Mouse (Mus musculus) intestine, embryonic 14.5 days (tissue): ENCODE data around the gene Wfdc9. TPM values are rescaled to one million over a fixed set of nuclear protein-coding genes. Genes with fewer than 3 reads are reported as not detected.
"Not testable (repeated sequence)": the region's sequence is repeated elsewhere in the genome, so short reads cannot be mapped to it uniquely, and the experiment has no call there.

Experiments
- ATAC-seq: fragments of 200-750 bp; cut with Nextera tagmentation; replicated peaks from 2 replicates; pipeline ENCODE4 v1.8.0; 2017; ENCODE audit warnings: low read depth, moderate number of reproducible peaks, moderate TSS enrichment, moderate library complexity; ENCODE audit not compliant: low FRiP score, low TSS enrichment
- DNase-seq: peaks from one replicate; pipeline ENCODE4 v3.0.0-alpha.2; 2018; ENCODE audit warnings: low spot score
- H3K27ac ChIP-seq: fragments of 300-500 bp; sonication (generic); 2 replicates; pipeline ENCODE4 v1.5.1; 2014; ENCODE audit warnings: low read depth, mild to moderate bottlenecking, control low read depth
- H3K27me3 ChIP-seq: fragments of 300-500 bp; sonication (generic); replicated peaks from 2 replicates; pipeline ENCODE4 v1.6.1; 2014; ENCODE audit warnings: low read length, control low read depth; ENCODE audit not compliant: control insufficient read depth, insufficient read depth
- H3K36me3 ChIP-seq: fragments of 300-500 bp; sonication (generic); 2 replicates; pipeline ENCODE4 v1.6.1; 2014; ENCODE audit warnings: low read length, control low read depth; ENCODE audit not compliant: control insufficient read depth, insufficient read depth
- H3K4me1 ChIP-seq: fragments of 300-500 bp; sonication (generic); replicated peaks from 2 replicates; pipeline ENCODE4 v1.6.1; 2014; ENCODE audit warnings: low read length, control low read depth, mixed read lengths; ENCODE audit not compliant: control insufficient read depth, insufficient read depth
- H3K4me2 ChIP-seq: fragments of 300-500 bp; sonication (generic); 2 replicates; pipeline ENCODE4 v1.6.1; 2014; ENCODE audit warnings: low read length
- H3K4me3 ChIP-seq: fragments of 300-500 bp; sonication (generic); 2 replicates; pipeline ENCODE4 v1.5.1; 2014; ENCODE audit warnings: low read depth, low read length, control low read depth, mixed read lengths
- H3K9ac ChIP-seq: fragments of 300-500 bp; sonication (generic); 2 replicates; pipeline ENCODE4 v1.6.1; 2014; ENCODE audit warnings: mild to moderate bottlenecking, low read length
- H3K9me3 ChIP-seq: fragments of 300-500 bp; sonication (generic); 2 replicates; pipeline ENCODE4 v1.6.1; 2016; ENCODE audit warnings: low read length, control low read depth; ENCODE audit not compliant: control insufficient read depth
- WGBS: fragments of 180-500 bp; shearing (Covaris S2); extraction: QIAGEN DNeasy Blood & Tissue Kit; methylation state at CpG from one replicate; pipeline ENCODE4 v1.1.7; 2014; 5-methylcytosine and 5-hydroxymethylcytosine counted together
- polyA plus RNA-seq: library from polyadenylated mRNA; unstranded; fragments of >200 nt; fragmentation: Nextera tagmentation; extraction: Ambion mirVana; gene quantifications from 2 replicates; pipeline ENCODE4 v1.2.1, GENCODE M21; 2014

Gene Wfdc9
- polyA plus RNA-seq, 1 experiment from 2014 or later, result not detected

- no peaks in the 10 kb centered on the region for H3K27me3 ChIP-seq
- no peak overlapping the region for H3K27ac ChIP-seq
- ATAC-seq, result no peak
- no peak for DNase-seq
- no peak overlapping the region for H3K4me2 ChIP-seq
- no peaks in the 10 kb centered on the region for H3K36me3 ChIP-seq
- H3K4me3 ChIP-seq, result no peak overlapping the region
- 77% methylated on average over 13 of the region's 13 CpGs for WGBS
- no peak overlapping the region for H3K9ac ChIP-seq
- H3K9me3 ChIP-seq, result no peaks in the 10 kb centered on the region
- no peaks in the 10 kb centered on the region for H3K4me1 ChIP-seq
Measured at GRCm38 (mm10) chr2:164641881-164642673, 14.3 kb downstream of the Wfdc9 start.

DNA sequence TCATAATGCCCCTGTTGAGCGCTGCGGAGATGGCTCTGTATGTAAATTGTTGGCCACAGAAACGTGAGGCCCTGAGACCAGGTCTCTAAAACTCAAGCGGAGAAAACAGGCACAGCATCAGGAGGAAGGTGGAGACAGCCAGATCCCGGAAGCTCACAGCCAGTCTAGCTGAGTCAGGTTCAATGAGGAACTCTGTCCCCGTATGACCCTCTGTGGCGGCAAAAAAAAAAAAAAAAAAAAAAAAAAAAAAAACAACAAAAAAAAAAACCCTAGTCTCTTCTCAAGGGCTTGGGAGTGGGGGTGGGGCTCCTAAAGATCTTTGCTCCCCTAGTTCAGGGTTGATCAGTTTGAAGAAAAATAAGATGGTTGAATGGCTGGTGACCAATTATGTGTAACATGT lies 15.3 kb downstream of the Wfdc9 start:
- H3K9ac ChIP-seq, result no peak overlapping the region
- H3K27me3 ChIP-seq, result no peaks in the 10 kb centered on the region
- no peak overlapping the region for H3K4me2 ChIP-seq
- 67% methylated on average over 7 of the region's 7 CpGs for WGBS
- H3K36me3 ChIP-seq, result no peaks in the 10 kb centered on the region
- DNase-seq (no peak), ATAC-seq (no peak)
- no peak overlapping the region for H3K27ac ChIP-seq
- no peaks in the 10 kb centered on the region for H3K9me3 ChIP-seq
- H3K4me3 ChIP-seq, result no peak overlapping the region
- no peaks in the 10 kb centered on the region for H3K4me1 ChIP-seq

DNA sequence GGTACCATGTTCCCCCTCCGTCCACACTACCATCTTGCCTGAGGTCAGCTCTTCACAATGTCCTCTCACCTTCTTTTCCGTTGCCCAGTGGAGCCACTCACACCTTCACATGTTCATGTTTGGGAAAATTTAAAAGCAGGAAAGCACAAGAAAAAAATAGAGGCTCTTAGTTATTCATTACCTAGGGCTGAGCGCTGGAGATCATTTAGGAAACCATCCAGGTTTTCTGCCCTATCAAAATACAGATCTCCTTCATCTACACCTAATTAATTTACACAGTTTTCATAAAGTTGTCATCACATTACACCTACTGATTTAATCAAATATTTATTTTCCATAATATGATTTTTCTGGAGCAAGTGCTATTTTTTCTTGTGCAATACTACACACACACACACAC lies 17.7 kb downstream of the Wfdc9 start, which contains the start of gene Wfdc16:
TSS of gene Wfdc16 (minus strand) at position 101 of the 400 bp plus-strand sequence.
- DNase-seq (no peak), ATAC-seq (no peak)
- H3K27me3 ChIP-seq, result no peaks in the 10 kb centered on the region

DNA sequence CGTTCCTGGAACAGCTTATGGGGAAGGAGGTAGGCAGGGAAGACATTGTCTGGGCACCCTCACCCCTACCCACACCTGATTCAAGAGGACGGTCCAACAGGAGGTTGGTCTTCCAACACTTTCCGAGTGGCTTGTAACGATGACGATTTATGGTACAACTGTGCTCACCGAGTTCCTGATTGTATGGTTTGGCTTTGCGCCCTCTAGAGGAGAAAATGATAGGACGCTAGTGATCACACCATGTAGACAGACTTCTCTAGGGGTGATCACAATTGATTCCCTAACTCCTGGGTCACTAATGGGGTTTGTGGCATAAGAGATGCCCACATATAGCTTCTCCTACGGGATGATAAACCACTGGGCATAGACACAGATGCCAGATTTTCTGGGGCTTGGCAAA lies 21.1 kb downstream of the Wfdc9 start:
- WGBS, result 77% methylated on average over 9 of the region's 9 CpGs
- H3K4me3 ChIP-seq, result no peak overlapping the region
- H3K36me3 ChIP-seq, result no peaks in the 10 kb centered on the region
- no peaks in the 10 kb centered on the region for H3K27me3 ChIP-seq
- no peaks in the 10 kb centered on the region for H3K9me3 ChIP-seq
- DNase-seq (no peak), ATAC-seq (no peak)
- H3K27ac ChIP-seq, result no peak overlapping the region
- H3K9ac ChIP-seq, result no peak overlapping the region
- H3K4me2 ChIP-seq, result no peak overlapping the region
- no peaks in the 10 kb centered on the region for H3K4me1 ChIP-seq

More for the DNA sequence above, 17.7 kb downstream of the Wfdc9 start, which contains the start of gene Wfdc16:
- no peak within 1 kb of the TSS for H3K4me3 ChIP-seq
- no peak within 1 kb of the TSS for H3K27ac ChIP-seq
- H3K4me2 ChIP-seq, result no peak within 1 kb of the TSS
- WGBS, result 84% methylated on average over 3 of the region's 3 CpGs
- no peak within 1 kb of the TSS for H3K9ac ChIP-seq
- H3K4me1 ChIP-seq, result no peaks in the 10 kb centered on the region
- no peaks in the 10 kb centered on the region for H3K36me3 ChIP-seq
- H3K9me3 ChIP-seq, result no peaks in the 10 kb centered on the region

GRCm38 (mm10) chr2:164621775-164622174 lies 34.6 kb downstream of the Wfdc9 start:
- Histone ChIP-seq H3K4me1 (no peaks in the 10 kb centered on the region), H3K27me3 (no peaks in the 10 kb centered on the region), H3K9me3 (no peaks in the 10 kb centered on the region), H3K4me2 (no peak overlapping the region), H3K9ac (no peak overlapping the region), H3K4me3 (no peak overlapping the region), H3K27ac (no peak overlapping the region), H3K36me3 (no peaks in the 10 kb centered on the region)
- DNase-seq (no peak), ATAC-seq (no peak)
- WGBS, result 74% methylated on average over 4 of the region's 4 CpGs

DNA sequence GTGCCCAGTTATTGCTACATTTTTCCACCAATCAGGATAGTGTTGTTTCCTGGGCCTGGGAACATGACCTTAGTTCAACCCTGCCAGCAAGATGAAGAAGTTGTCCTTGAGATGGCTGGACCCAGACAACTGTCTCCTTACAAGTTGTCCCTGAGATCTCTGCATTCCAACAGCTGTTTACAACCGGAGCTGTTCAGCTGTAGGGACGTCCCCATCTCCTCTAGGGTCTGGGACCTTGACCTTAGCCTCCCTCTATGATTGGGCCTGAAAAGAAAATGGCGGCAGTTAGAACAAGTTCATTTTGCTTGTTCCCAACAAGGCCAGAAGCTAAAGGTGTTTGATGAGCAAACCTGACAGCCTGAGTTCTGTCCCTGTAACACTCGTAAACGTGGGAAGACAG lies 37.3 kb downstream of the Wfdc9 start:
- H3K9me3 ChIP-seq, result no peaks in the 10 kb centered on the region
- ATAC-seq (no peak), DNase-seq (no peak)
- H3K36me3 ChIP-seq, result no peaks in the 10 kb centered on the region
- no peak overlapping the region for H3K4me2 ChIP-seq
- H3K9ac ChIP-seq, result no peak overlapping the region
- no peak overlapping the region for H3K4me3 ChIP-seq
- no peaks in the 10 kb centered on the region for H3K27me3 ChIP-seq
- WGBS, result 72% methylated on average over 5 of the region's 5 CpGs
- no peaks in the 10 kb centered on the region for H3K4me1 ChIP-seq
- no peak overlapping the region for H3K27ac ChIP-seq

DNA sequence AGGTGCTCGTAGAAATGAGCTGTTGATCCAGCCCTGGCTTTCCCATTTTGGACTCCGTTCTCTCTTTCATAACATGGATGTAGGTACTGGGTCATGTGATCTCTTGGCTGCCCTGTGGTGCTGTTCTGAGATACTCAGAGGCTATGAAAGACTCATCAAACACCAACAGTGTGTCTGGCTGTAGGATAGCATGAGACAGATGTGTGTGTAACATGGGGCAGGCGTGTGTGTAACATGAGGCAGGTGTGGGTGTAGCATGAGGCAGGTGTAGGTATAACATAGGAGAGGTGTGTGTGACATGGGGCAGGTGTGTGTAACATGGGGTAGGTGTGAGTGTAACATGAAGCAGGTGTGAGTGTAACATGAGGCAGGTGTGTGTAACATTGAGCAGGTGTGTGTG lies 41.0 kb downstream of the Wfdc9 start:
- Histone ChIP-seq H3K9me3 (no peaks in the 10 kb centered on the region), H3K27me3 (no peaks in the 10 kb centered on the region), H3K36me3 (no peaks in the 10 kb centered on the region), H3K4me3 (no peak overlapping the region), H3K27ac (no peak overlapping the region), H3K9ac (no peak overlapping the region), H3K4me2 (no peak overlapping the region), H3K4me1 (no peaks in the 10 kb centered on the region)
- ATAC-seq (no peak), DNase-seq (no peak)
- WGBS, result 93% methylated on average over 3 of the region's 3 CpGs

- 45% methylated on average over 8 of the region's 8 CpGs for WGBS
- not testable (repeated sequence) for H3K4me2 ChIP-seq, H3K36me3 ChIP-seq, H3K9me3 ChIP-seq, H3K9ac ChIP-seq, H3K27me3 ChIP-seq, H3K4me3 ChIP-seq, ATAC-seq, H3K27ac ChIP-seq, DNase-seq, H3K4me1 ChIP-seq
Measured at GRCm38 (mm10) chr2:164613471-164613870, 42.9 kb downstream of the Wfdc9 start, which contains the start of the genes Wfdc6b and Wfdc8. TSS of gene Wfdc6b (plus strand) at chr2:164613522. TSS of gene Wfdc8 (minus strand) at chr2:164613626.

DNA sequence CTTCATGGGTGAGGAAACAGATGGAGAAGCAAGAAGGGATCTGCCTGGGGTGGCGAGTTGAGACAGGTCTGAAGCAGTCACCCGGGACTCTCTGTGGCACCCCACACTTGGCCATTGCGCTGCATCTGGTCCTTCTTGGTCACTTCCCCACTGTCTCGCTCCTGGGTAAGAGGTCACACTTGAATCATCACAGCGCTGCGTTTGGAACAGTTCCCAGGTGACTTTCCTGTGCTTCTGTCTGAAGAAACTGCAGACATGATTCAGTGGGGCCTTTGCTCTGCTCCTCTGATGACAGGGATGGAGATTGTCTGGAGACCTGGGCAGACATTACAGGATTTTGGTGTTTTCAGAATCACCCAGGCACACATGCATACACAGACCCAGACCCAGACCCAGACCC lies 47.6 kb downstream of the Wfdc9 start:
- Histone ChIP-seq H3K9ac (no peak overlapping the region), H3K4me1 (no peaks in the 10 kb centered on the region), H3K4me3 (no peak overlapping the region), H3K27me3 (no peaks in the 10 kb centered on the region), H3K36me3 (no peaks in the 10 kb centered on the region), H3K27ac (no peak overlapping the region), H3K4me2 (no peak overlapping the region), H3K9me3 (no peaks in the 10 kb centered on the region)
- 78% methylated on average over 6 of the region's 6 CpGs for WGBS
- DNase-seq (no peak), ATAC-seq (no peak)
